Mouse (Mus musculus) hindbrain, embryonic 10.5 days (tissue): ENCODE data around the gene Ice1. TPM values are rescaled to one million over a fixed set of nuclear protein-coding genes. Genes with fewer than 3 reads are reported as not detected.

ENCODE experiments used
- DNase-seq: peaks from one replicate; pipeline ENCODE4 v3.0.0-alpha.2; 2017; ENCODE audit warnings: low spot score
- H3K27ac ChIP-seq: fragments of 300-500 bp; sonication (generic); 2 replicates; pipeline ENCODE4 v1.5.1; 2016; ENCODE audit warnings: mild to moderate bottlenecking, moderate library complexity
- H3K27me3 ChIP-seq: fragments of 300-500 bp; sonication (generic); 2 replicates; pipeline ENCODE4 v1.6.1; 2016; ENCODE audit warnings: mild to moderate bottlenecking; ENCODE audit not compliant: poor library complexity, insufficient read depth, severe bottlenecking
- H3K36me3 ChIP-seq: fragments of 300-500 bp; sonication (generic); 2 replicates; pipeline ENCODE4 v1.6.1; 2016; ENCODE audit warnings: mild to moderate bottlenecking, moderate library complexity
- H3K4me1 ChIP-seq: fragments of 300-500 bp; sonication (generic); replicated peaks from 2 replicates; pipeline ENCODE4 v1.6.1; 2016; ENCODE audit warnings: mild to moderate bottlenecking
- H3K4me3 ChIP-seq: fragments of 300-500 bp; sonication (generic); 2 replicates; pipeline ENCODE4 v1.5.1; 2016; ENCODE audit warnings: mild to moderate bottlenecking, moderate library complexity
- H3K9me3 ChIP-seq: fragments of 300-500 bp; sonication (generic); 2 replicates; pipeline ENCODE4 v1.6.1; 2016; ENCODE audit warnings: mild to moderate bottlenecking, moderate library complexity
- WGBS: fragments of 180-500 bp; shearing (Covaris S2); methylation state at CpG from one replicate; pipeline ENCODE4 v1.1.7; 2016; 5-methylcytosine and 5-hydroxymethylcytosine counted together
- polyA plus RNA-seq: library from polyadenylated mRNA; unstranded; fragments of >200 nt; fragmentation: Nextera tagmentation; extraction: Ambion mirVana; gene quantifications from 2 replicates; pipeline ENCODE4 v1.2.1, GENCODE M21; 2016

The Ice1 gene
- polyA plus RNA-seq, 1 experiment from 2014 or later, result 19.0 TPM

DNA sequence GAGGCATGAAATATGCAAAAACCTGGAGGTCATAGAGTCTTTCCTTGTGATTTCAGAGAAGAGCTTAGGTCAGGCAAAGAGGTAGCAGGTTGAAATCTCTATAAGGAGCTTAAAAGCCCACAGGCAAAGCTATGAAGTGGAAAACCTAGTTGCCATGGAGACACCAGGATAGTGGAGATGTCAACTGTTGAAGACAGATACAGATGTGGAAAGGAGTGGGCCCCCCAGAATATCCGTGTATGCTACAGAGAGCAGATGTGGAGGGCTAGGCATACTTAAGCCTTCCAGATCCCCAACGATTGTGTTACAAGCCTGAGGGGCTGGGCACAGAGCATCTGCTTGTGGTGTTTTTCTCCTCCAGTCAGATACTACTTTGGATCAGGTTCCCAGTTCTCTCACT is 119.8 kb downstream of the Ice1 start:
- WGBS, result 59% methylated on average over 2 of the region's 2 CpGs

DNA sequence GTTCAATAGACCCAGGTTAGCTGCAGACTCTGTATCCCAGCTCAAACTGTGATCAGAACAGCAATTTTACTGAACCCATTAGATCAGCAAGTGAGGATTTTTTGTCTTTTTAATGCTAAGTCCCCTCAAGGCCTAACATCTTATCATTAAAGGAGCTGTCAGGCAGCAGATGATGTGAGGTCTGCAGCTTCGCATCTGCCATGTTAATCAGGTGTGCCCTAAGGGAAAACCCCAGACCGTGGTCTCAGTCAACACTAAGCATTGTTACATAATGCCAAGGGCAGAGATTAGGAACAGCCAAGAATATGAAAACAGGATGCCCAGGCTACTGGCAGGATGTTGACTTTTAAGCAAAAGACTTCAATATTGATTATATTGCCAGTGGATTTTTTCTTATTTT is 122.4 kb downstream of the Ice1 start:
- Histone ChIP-seq H3K9me3 (no peaks in the 10 kb centered on the region), H3K27ac (no peak overlapping the region), H3K36me3 (no peaks in the 10 kb centered on the region), H3K4me3 (no peak overlapping the region), H3K4me1 (no peaks in the 10 kb centered on the region), H3K27me3 (no peaks in the 10 kb centered on the region)
- no peak for DNase-seq
- 78% methylated on average over 2 of the region's 2 CpGs for WGBS

More for the DNA sequence above, 119.8 kb downstream of the Ice1 start:
- no peaks in the 10 kb centered on the region for H3K27me3 ChIP-seq
- H3K27ac ChIP-seq, result no peak overlapping the region
- H3K4me1 ChIP-seq, result no peaks in the 10 kb centered on the region
- H3K4me3 ChIP-seq, result no peak overlapping the region
- no peak for DNase-seq
- H3K9me3 ChIP-seq, result no peaks in the 10 kb centered on the region
- H3K36me3 ChIP-seq, result no peaks in the 10 kb centered on the region

GRCm38 (mm10) chr13:70510199-70510598 is 127.2 kb downstream of the Ice1 start:
- H3K4me1 ChIP-seq, result no peaks in the 10 kb centered on the region; the same call in 1 of the 2 replicates
- no peaks in the 10 kb centered on the region for H3K9me3 ChIP-seq
- H3K36me3 ChIP-seq, result no peaks in the 10 kb centered on the region
- no peaks in the 10 kb centered on the region for H3K27me3 ChIP-seq
- no peak overlapping the region for H3K4me3 ChIP-seq
- H3K27ac ChIP-seq, result no peak overlapping the region
- 78% methylated on average over 5 of the region's 5 CpGs for WGBS
- DNase-seq, result no peak

DNA sequence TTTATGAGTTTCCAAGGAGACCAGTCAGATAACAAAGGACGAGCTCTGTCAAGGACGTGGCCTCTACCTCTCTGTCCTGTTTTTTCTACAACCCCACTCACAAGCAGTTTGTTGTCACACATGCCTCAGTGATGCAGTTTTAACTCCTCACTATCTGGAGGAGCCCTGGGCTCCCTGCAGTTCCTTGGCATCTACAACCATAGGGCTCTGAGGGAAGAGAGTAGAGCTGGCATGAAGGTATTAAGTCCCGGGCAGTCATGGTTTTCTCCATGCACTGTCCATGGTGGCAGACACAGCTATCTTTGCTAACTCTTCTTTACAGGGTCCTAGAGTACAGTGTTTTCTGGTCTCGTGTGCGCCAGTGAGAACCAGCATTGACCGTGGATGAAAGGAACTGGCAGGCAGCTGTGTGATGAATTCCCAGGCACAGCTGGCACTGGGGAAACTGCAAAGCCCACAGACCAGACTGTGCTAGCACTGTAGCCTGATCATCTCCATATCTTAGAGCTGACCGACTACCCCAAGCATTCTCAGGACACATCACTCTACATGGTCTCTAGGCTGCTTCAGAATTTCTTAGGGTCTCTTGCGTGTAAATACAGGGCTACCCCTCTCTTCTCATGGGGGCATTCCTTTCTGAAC is 127.9 kb downstream of the Ice1 start:
- Histone ChIP-seq H3K4me1 (no peaks in the 10 kb centered on the region; the same call in 1 of the 2 replicates), H3K4me3 (no peak overlapping the region), H3K9me3 (no peaks in the 10 kb centered on the region), H3K27me3 (no peaks in the 10 kb centered on the region), H3K27ac (peak overlapping the region; percentile 45; the same call in 1 of the 2 replicates), H3K36me3 (no peaks in the 10 kb centered on the region)
- no peak for DNase-seq
- 83% methylated on average over 8 of the region's 8 CpGs for WGBS

DNA sequence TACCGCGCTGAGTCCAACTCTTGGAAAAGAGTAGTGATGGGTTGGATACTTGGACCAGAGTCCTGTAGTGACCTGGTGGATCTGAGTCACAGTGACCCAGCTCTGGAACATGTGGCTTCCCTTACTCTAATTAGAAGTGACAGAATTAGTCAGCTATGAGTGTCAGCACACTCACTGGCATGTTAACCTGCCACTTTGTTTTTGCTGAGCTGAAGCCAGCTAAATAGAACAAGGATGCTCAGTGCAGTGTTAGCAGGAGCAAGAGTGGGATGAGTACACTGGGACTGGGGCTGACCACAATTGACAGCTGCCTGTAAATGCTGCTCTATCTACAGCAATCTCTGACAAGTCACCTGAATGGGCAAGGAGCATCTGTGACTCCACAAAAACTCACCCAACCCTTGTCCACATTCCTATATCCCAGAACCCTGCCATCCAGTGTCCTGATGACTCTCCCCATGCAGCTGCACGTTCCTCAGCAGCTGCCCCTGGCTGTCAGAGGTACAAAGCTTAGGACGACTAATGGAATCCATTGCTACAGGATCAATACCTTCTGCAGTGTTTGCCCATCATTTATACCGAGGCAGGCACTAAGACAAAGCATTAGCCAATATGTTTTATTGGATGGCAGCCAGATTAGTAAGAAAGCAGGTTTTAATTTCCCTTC is 128.6 kb downstream of the Ice1 start:
- 73% methylated on average over 5 of the region's 5 CpGs for WGBS

More for the DNA sequence above, 128.6 kb downstream of the Ice1 start:
- no peaks in the 10 kb centered on the region for H3K9me3 ChIP-seq
- H3K36me3 ChIP-seq, result no peaks in the 10 kb centered on the region
- no peaks in the 10 kb centered on the region for H3K27me3 ChIP-seq
- no peaks in the 10 kb centered on the region; the same call in 1 of the 2 replicates for H3K4me1 ChIP-seq
- no peak overlapping the region for H3K27ac ChIP-seq
- H3K4me3 ChIP-seq, result no peak overlapping the region
- no peak for DNase-seq

Other genes with a start within 250 kb of the Ice1 start
- 0.49 and 0.67 TPM in 2 replicates for gene Adamts16, start 204.2 kb upstream of the Ice1 start, polyA plus RNA-seq